Mouse (Mus musculus) heart, adult 11 months (tissue): ENCODE results near the gene Rps15a.

Experiments used
- DNase-seq: peaks from one replicate; pipeline ENCODE4 v3.0.0; 2022

Rps15a gene

GRCm38 (mm10) chr7:118113541-118114297 lies 2.3 kb downstream of the Rps15a start:
- DNase-seq = peak; percentile 49

GRCm38 (mm10) chr7:118111128-118111527 lies 4.9 kb downstream of the Rps15a start:
- peak; percentile 75 for DNase-seq

DNA sequence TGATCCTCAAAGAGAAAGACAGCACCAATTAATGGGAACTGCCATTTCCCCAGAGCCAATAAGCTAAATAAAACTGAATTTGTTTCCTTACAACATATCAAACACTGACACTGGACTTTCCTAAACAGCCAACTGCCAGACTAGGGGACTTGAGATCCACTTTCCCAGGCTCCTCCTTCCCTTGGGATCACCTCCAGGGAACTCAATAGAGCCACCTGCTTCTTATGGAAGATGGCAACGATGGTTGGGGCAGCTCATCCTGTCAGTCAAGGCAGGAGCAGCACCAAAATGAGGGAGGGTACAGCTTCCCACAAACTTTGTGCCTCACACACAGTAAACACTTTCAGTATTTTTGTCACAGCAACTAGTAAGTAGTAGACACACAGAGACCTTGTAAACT lies 8.3 kb downstream of the Rps15a start:
- DNase-seq = no peak

- DNase-seq = no peak
Observed at GRCm38 (mm10) chr7:118104458-118105052, 11.4 kb downstream of the Rps15a start.

GRCm38 (mm10) chr7:118103462-118104379 lies 12.3 kb downstream of the Rps15a start:
- no peak for DNase-seq

DNA sequence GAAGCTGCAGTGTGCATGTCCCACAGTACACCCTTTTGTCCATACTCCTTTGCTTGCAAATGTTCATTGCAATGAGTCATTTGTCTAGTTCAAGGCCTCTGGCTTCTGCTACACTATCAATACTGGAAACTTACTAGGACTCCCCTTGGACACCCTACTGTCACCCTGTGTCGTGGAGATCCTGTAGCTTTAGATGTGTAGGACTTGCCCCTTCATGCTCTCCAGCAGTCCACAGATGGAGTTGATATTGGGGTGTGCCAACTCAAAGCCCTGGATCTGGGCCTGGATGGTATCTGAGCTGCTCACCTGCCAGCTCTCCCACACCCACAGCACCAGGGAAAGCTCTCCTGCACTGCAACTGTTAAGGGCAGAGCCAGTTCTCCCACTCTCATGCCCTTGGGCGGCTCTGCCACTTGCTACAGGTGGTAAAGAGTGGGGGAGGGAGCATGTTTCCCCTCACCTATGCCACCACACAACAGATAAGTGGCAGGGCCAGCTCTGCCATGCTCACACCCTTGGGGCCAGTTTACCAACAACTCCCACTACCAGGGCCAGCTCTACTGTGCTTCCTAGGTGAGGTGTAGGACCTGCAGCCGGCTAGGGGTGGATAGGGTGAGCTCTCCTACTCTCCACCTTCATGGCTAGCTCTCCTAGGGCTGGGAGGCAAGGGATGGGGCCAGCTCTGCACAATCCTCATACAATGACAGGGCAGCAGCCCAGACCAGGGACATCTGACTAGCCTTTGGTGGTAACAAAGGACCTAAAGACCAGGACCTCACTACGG lies 13.1 kb downstream of the Rps15a start:
- DNase-seq = no peak

- no peak for DNase-seq
Observed at GRCm38 (mm10) chr7:118102231-118102630, 13.8 kb downstream of the Rps15a start.

DNA sequence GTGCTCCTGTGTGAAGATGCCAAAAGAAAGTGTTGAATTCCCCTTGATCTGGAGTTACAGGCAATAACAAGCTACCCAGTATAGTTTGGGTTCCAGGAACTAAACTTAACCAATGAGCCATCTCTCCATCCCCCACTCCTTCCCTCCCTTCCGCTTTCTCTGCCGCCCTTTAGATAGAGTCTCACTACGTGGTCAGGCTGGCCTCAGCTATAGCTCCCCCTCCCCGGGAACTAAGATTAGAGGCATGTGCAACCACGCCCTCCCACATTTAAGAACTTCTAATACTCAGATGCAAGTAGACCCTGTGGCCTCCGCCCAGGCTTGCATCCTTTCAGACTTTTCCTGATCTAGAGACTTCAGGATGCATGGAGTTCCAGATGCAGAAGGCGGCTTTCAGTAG lies 18.4 kb downstream of the Rps15a start:
- no peak for DNase-seq

- DNase-seq = no peak
Observed at GRCm38 (mm10) chr7:118079987-118080386, 36.0 kb downstream of the Rps15a start.

GRCm38 (mm10) chr7:118079097-118079496 lies 36.9 kb downstream of the Rps15a start:
- DNase-seq = peak; percentile 86

DNA sequence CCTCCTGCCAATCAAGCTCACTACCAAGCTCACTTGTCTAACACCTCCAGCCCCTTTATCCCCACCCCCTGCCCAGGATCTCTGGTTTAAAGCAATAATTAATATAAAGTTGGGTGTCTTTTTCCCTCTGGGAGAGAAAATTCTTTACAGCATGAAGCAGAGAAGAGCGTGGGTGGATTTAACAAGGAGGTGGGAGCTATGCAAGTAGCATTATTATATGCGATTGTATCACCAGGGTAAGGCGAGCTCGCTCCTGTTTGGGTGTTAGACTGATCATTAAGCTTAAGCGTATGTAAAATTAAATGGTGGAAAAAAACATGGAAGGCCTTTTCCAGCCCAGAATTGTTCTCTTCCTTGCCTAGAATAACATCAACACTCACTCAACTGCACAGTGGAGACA lies 48.7 kb downstream of the Rps15a start:
- no peak for DNase-seq

DNA sequence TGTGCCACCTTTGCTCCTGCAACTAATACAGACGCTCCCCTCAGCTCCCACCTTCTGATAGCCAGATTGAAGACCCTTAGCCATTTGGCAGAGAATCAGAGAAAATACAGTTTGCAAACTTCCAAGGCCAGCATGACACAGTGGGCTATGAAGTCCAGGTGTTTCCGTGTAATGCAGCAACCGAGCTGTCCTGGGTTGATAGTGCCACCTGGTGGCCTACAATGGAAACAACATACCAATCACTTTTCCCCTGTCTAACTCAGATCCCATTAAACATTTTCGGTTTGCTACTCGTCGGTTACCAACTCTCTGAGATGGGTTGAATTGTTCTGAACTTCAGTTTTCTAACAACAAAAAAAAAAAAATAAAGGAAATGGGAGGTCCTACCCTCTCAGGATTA lies 59.7 kb downstream of the Rps15a start:
- DNase-seq = no peak
